Mouse (Mus musculus): Measurements from ENCODE around the gene Nhlrc2. TPM values are rescaled to one million over a fixed set of nuclear protein-coding genes. Genes with fewer than 3 reads are reported as not detected.
A peak's percentile ranks its signal among the peaks of the same experiment; 100 is the strongest.
"Not testable (repeated sequence)": the region's sequence is repeated elsewhere in the genome, so short reads cannot be mapped to it uniquely, and the experiment has no call there.

Gene Nhlrc2
- total RNA-seq (2021): 10 to 100 TPM; 11.3 to 11.5 TPM

GRCm38 (mm10) chr19:56548230-56549032 lies at the start of gene Nhlrc2:
Gene Nhlrc2, plus strand, starts transcription at chr19:56548261.
- intact Hi-C loops (cut with DNase I): no loop called here

GRCm38 (mm10) chr19:56503069-56503468 lies 45.0 kb upstream of the Nhlrc2 start:
- DNase-seq (ENCODE audit: extremely low spot score in 1 of 2, low spot score in 2 of 2); intact Hi-C loops (cut with DNase I): not testable (repeated sequence)

More at GRCm38 (mm10) chr19:56548230-56549032, at the start of gene Nhlrc2:
- peak; percentile 63 to 91 for DNase-seq (ENCODE audit: extremely low spot score in 1 of 2, low spot score in 2 of 2)

GRCm38 (mm10) chr19:56503525-56503924 lies 44.5 kb upstream of the Nhlrc2 start:
- DNase-seq (ENCODE audit: extremely low spot score in 1 of 2, low spot score in 2 of 2); intact Hi-C loops (cut with DNase I): not testable (repeated sequence)

GRCm38 (mm10) chr19:56511207-56511606 lies 36.9 kb upstream of the Nhlrc2 start:
- DNase-seq (ENCODE audit: extremely low spot score in 1 of 2, low spot score in 2 of 2); intact Hi-C loops (cut with DNase I): not testable (repeated sequence)

- DNase-seq (ENCODE audit: extremely low spot score in 1 of 2, low spot score in 2 of 2); intact Hi-C loops (cut with DNase I): not testable (repeated sequence)
Observed at GRCm38 (mm10) chr19:56513527-56513926, 34.5 kb upstream of the Nhlrc2 start.

GRCm38 (mm10) chr19:56519408-56519807 lies 28.7 kb upstream of the Nhlrc2 start:
- intact Hi-C loops (cut with DNase I); DNase-seq (ENCODE audit: extremely low spot score in 1 of 2, low spot score in 2 of 2): not testable (repeated sequence)

- intact Hi-C loops (cut with DNase I): not testable (repeated sequence)
Observed at GRCm38 (mm10) chr19:56530529-56530928, 17.5 kb upstream of the Nhlrc2 start.

GRCm38 (mm10) chr19:56531251-56531650 lies 16.8 kb upstream of the Nhlrc2 start:
- intact Hi-C loops (cut with DNase I): no loop called here
- DNase-seq (ENCODE audit: extremely low spot score in 1 of 2, low spot score in 2 of 2): no peak

More at GRCm38 (mm10) chr19:56530529-56530928, 17.5 kb upstream of the Nhlrc2 start:
- not testable (repeated sequence) for DNase-seq (ENCODE audit: extremely low spot score in 1 of 2, low spot score in 2 of 2)

GRCm38 (mm10) chr19:56533291-56534071 lies 14.6 kb upstream of the Nhlrc2 start:
- no peak for DNase-seq (ENCODE audit: extremely low spot score in 1 of 2, low spot score in 2 of 2)
- intact Hi-C loops (cut with DNase I): no loop called here

- DNase-seq (ENCODE audit: extremely low spot score in 1 of 2, low spot score in 2 of 2): no peak
- intact Hi-C loops (cut with DNase I): no loop called here
Observed at GRCm38 (mm10) chr19:56534337-56534736, 13.7 kb upstream of the Nhlrc2 start.

GRCm38 (mm10) chr19:56535064-56535463 lies 13.0 kb upstream of the Nhlrc2 start:
- no peak for DNase-seq (ENCODE audit: extremely low spot score in 1 of 2, low spot score in 2 of 2)
- intact Hi-C loops (cut with DNase I): no loop called here

- DNase-seq (ENCODE audit: extremely low spot score in 1 of 2, low spot score in 2 of 2): no peak
- intact Hi-C loops (cut with DNase I): no loop called here
Observed at GRCm38 (mm10) chr19:56535765-56536164, 12.3 kb upstream of the Nhlrc2 start.

- intact Hi-C loops (cut with DNase I): no loop called here
- no peak for DNase-seq (ENCODE audit: extremely low spot score in 1 of 2, low spot score in 2 of 2)
Observed at GRCm38 (mm10) chr19:56543320-56543719, 4.7 kb upstream of the Nhlrc2 start.

- intact Hi-C loops (cut with DNase I): no loop called here
Observed at GRCm38 (mm10) chr19:56544681-56545388, 3.2 kb upstream of the Nhlrc2 start.

GRCm38 (mm10) chr19:56546031-56546430 lies 2.0 kb upstream of the Nhlrc2 start:
- intact Hi-C loops (cut with DNase I): no loop called here
- no peak for DNase-seq (ENCODE audit: extremely low spot score in 1 of 2, low spot score in 2 of 2)

More at GRCm38 (mm10) chr19:56544681-56545388, 3.2 kb upstream of the Nhlrc2 start:
- no peak for DNase-seq (ENCODE audit: extremely low spot score in 1 of 2, low spot score in 2 of 2)

GRCm38 (mm10) chr19:56547456-56548229 lies 418 bp upstream of the Nhlrc2 start, which contains the start of gene Dclre1a:
Gene Dclre1a, minus strand, starts transcription at chr19:56548222.
- intact Hi-C loops (cut with DNase I): no loop called here
- peak; percentile 44 to 81 for DNase-seq (ENCODE audit: extremely low spot score in 1 of 2, low spot score in 2 of 2)

GRCm38 (mm10) chr19:56549033-56549680 lies 1.1 kb downstream of the Nhlrc2 start:
- no peak for DNase-seq (ENCODE audit: extremely low spot score in 1 of 2, low spot score in 2 of 2)
- intact Hi-C loops (cut with DNase I): no loop called here

GRCm38 (mm10) chr19:56553177-56553576 lies 5.1 kb downstream of the Nhlrc2 start:
- intact Hi-C loops (cut with DNase I): no loop called here
- DNase-seq (ENCODE audit: extremely low spot score in 1 of 2, low spot score in 2 of 2): no peak

All from left cerebral cortex, postnatal 10 days (tissue).